Mouse (Mus musculus): Measurements from ENCODE around the gene Trim65. TPM values are rescaled to one million over a fixed set of nuclear protein-coding genes. Genes with fewer than 3 reads are reported as not detected.

Trim65 gene
- polyA plus RNA-seq (2012; rRNA removed) = 9.5 and 9.6 TPM in 2 replicates

DNA sequence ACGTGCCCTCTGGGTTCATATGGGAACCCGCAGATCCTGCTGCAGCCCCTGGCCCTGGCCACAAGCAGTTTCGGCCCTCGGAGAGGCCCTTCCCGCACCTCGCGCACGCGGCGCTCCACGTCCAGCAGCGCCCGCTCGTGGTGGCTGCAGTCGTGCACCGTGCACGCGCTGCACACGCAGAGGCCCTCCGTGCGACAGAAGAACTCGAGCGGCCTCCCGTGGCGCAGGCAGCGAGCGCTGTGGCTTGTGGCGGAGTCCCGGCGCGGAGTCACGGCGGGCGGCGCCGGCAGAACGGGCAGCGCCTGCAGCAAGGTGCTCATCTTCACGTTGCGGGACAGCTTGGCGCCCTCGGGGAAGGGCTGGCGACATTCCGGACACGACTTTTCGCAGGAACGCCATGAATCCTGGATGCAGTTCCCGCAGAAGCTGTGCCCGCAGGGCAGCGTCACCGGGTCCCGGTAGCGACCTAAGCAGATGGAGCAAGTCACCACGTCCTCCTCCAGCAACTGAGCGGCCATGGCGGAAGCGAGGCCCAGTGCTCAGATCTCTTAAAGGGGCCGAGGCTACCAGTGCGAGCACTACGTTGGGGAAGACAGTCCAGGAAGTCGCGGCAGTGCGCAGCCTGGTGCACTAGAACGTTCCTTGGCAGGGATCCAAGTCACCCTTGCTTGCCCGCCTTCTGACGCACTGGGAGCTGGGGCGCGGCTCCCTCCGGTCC is at the start of gene Trim65:
TSS of gene Trim65 (minus strand) at position 641 of the 718 bp plus-strand sequence.
- Histone ChIP-seq H3K27me3 (replicated peaks; ENCODE audit: control insufficient read depth, insufficient read depth, low read length) (no peaks in the 10 kb centered on the region), H3K4me1 (ENCODE audit: control insufficient read depth, insufficient read depth, low read length) (peaks cover 27% of the 10 kb centered on the region), H3K27ac (ENCODE audit: insufficient read depth, low read depth, low read length) (peak within 1 kb of the TSS; percentile 92), H3K36me3 (ENCODE audit: control insufficient read depth, insufficient read depth, low read length) (peaks cover 3% of the 10 kb centered on the region), H3K4me3 (ENCODE audit: insufficient read depth, low read depth, low read length) (peak within 1 kb of the TSS; percentile 71)
- peak; percentile 95 for DNase-seq
- TF ChIP-seq POLR2A (IDR thresholded peaks at IDR 0.05; ENCODE audit: low read depth, low read length) (peak; percentile 82), CTCF (conservative IDR thresholded peaks at IDR 0.05; ENCODE audit: insufficient read depth, insufficient read length, low read depth, low read length) (peak; percentile 91)
- WGBS = under 1% methylated on average over 69 of the region's 69 CpGs

DNA sequence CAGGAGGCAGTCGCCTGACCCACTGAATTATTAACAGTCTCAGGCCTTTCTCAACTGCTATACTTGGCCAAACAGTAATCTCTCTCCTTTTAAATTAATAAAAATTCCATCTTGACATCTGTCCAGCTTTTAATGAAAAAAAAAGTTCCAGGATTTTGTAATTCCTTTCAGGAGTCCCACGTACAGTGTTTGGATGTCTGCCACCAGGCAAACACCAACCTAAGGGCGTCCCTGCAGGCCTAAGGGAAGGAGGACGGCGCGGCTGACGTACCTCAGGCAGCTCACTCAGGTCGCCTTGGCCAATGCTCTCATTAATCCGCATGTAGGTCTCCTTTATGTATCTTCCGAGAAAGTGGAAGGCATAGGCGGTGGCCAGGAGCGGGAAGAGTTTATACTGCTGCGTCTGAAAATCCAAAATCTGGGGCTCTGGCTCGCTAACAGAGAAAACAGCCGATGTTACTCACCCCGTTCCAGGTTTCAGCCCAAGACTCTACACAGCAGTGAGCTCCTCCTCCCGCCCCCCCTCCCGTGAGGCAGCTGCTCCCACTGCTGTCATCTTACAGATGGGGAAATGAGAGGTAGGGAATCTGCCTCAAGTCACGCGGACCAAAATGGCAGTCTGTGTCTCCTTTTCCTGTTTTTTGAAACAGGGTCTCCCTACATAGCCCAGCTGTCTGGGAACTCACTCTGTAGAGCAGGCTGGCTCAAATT is 47.6 kb upstream of the Trim65 start:
- no peak overlapping the region for H3K27ac ChIP-seq (ENCODE audit: insufficient read depth, low read depth, low read length)
- peaks cover 17% of the 10 kb centered on the region; the same call in 1 of the 2 replicates for H3K4me1 ChIP-seq (ENCODE audit: control insufficient read depth, insufficient read depth, low read length)
- H3K27me3 ChIP-seq (replicated peaks; ENCODE audit: control insufficient read depth, insufficient read depth, low read length) = no peaks in the 10 kb centered on the region
- no peak overlapping the region for H3K4me3 ChIP-seq (ENCODE audit: insufficient read depth, low read depth, low read length)
- DNase-seq = peak; percentile 43
- WGBS = 65% methylated on average over 20 of the region's 20 CpGs
- TF ChIP-seq CTCF (conservative IDR thresholded peaks at IDR 0.05; ENCODE audit: insufficient read depth, insufficient read length, low read depth, low read length) = no peak
- TF ChIP-seq POLR2A (IDR thresholded peaks at IDR 0.05; ENCODE audit: low read depth, low read length) = no peak
- peaks cover 27% of the 10 kb centered on the region for H3K36me3 ChIP-seq (ENCODE audit: control insufficient read depth, insufficient read depth, low read length)

DNA sequence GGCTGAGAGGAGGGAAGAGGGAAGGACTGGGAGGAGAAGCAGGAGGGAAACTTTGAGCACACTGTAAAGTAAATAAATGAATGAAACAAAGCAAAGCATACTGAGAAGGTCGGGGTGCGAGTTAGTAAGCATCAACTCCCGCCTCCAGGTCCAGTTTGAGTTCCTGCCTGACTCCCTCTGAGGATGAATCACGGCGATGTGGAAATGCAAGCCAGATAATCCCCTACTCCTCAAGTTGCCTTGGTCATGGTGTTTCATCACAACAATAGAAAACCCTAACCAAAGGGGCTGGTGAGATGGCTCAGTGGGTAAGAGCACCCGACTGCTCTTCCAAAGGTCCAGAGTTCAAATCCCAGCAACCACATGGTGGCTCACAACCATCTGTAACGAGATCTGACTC is 45.1 kb upstream of the Trim65 start:
- no peak for TF ChIP-seq CTCF (conservative IDR thresholded peaks at IDR 0.05; ENCODE audit: insufficient read depth, insufficient read length, low read depth, low read length)
- no peak for TF ChIP-seq POLR2A (IDR thresholded peaks at IDR 0.05; ENCODE audit: low read depth, low read length)
- WGBS = 71% methylated on average over 7 of the region's 7 CpGs
- Histone ChIP-seq H3K36me3 (ENCODE audit: control insufficient read depth, insufficient read depth, low read length) (peaks cover 31% of the 10 kb centered on the region), H3K4me1 (ENCODE audit: control insufficient read depth, insufficient read depth, low read length) (peaks cover 31% of the 10 kb centered on the region; the same call in 1 of the 2 replicates), H3K4me3 (ENCODE audit: insufficient read depth, low read depth, low read length) (no peak overlapping the region), H3K27me3 (replicated peaks; ENCODE audit: control insufficient read depth, insufficient read depth, low read length) (no peaks in the 10 kb centered on the region), H3K27ac (ENCODE audit: insufficient read depth, low read depth, low read length) (no peak overlapping the region; the same call in 1 of the 2 replicates)
- no peak for DNase-seq

GRCm38 (mm10) chr11:116174775-116175448 is 44.0 kb upstream of the Trim65 start:
- peaks cover 36% of the 10 kb centered on the region; the same call in 1 of the 2 replicates for H3K4me1 ChIP-seq (ENCODE audit: control insufficient read depth, insufficient read depth, low read length)
- DNase-seq = peak; percentile 89
- H3K36me3 ChIP-seq (ENCODE audit: control insufficient read depth, insufficient read depth, low read length) = peaks cover 28% of the 10 kb centered on the region
- H3K27ac ChIP-seq (ENCODE audit: insufficient read depth, low read depth, low read length) = peak overlapping the region; percentile 89
- 38% methylated on average over 22 of the region's 22 CpGs for WGBS
- H3K27me3 ChIP-seq (replicated peaks; ENCODE audit: control insufficient read depth, insufficient read depth, low read length) = no peaks in the 10 kb centered on the region
- TF ChIP-seq POLR2A (IDR thresholded peaks at IDR 0.05; ENCODE audit: low read depth, low read length) (no peak), CTCF (conservative IDR thresholded peaks at IDR 0.05; ENCODE audit: insufficient read depth, insufficient read length, low read depth, low read length) (0 out of 2 replicates have a peak, but pooled peaks have one; percentile 0)
- H3K4me3 ChIP-seq (ENCODE audit: insufficient read depth, low read depth, low read length) = no peak overlapping the region

DNA sequence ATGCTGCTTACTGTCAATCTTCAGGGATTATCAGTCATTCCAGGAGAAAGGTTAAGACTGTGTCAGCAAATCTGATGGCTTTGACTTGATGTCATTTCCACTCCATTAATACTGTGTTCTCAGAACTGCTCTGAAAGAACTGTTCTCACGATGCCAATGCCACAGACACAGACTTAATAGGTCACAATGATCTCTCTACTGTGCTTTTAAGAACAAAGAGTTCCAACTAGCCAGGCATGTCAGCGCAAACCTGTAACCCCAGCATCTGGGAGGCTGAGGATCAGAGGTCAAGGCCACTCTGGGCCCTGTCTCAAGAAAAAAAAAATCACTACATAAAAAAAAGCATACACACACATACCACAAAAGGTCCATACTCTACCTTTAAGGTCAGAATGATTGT is 41.0 kb upstream of the Trim65 start:
- H3K27me3 ChIP-seq (replicated peaks; ENCODE audit: control insufficient read depth, insufficient read depth, low read length) = no peaks in the 10 kb centered on the region
- WGBS = 51% methylated on average over 2 of the region's 2 CpGs

DNA sequence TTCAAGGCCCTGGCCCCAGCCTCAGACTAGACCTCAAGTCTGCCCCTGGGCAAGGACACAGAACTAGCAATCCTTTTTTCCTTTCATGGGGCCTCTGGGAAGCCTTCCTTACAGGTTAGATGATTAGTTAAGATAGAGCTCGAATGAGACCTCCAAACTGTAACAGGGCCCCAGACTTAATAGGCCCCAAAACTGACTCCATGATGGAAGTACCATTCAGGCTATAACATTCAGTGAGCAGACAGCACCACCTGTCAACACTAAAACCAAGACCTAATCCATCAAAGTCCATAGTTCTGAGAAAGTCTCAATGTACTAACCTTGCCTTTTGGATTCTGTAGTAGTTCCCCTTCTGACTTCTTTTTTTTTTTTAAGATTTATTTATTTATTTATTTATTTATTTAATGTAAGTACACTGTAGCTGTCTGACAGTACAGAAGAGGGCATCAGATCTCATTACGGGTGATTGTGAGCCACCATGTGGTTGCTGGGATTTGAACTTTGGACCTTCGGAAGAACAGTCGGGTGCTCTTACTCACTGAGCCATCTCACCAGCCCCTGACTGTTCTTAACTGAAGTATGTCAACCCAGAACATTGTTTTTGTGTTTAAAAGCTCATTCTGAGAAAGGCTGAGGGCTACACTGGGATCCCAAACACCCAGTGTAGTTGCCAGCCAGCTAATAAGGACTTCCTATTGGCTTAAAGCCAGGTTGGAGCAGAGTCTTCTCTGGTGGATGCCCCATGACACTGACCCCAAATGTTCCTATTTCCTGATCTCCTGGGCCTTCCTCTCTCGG is 39.3 kb upstream of the Trim65 start:
- no peak for TF ChIP-seq POLR2A (IDR thresholded peaks at IDR 0.05; ENCODE audit: low read depth, low read length)
- TF ChIP-seq CTCF (conservative IDR thresholded peaks at IDR 0.05; ENCODE audit: insufficient read depth, insufficient read length, low read depth, low read length) = no peak
- peak; percentile 85 for DNase-seq
- Histone ChIP-seq H3K4me1 (ENCODE audit: control insufficient read depth, insufficient read depth, low read length) (peaks cover 24% of the 10 kb centered on the region; the same call in 1 of the 2 replicates), H3K27ac (ENCODE audit: insufficient read depth, low read depth, low read length) (peak overlapping the region; percentile 78), H3K27me3 (replicated peaks; ENCODE audit: control insufficient read depth, insufficient read depth, low read length) (no peaks in the 10 kb centered on the region), H3K4me3 (ENCODE audit: insufficient read depth, low read depth, low read length) (no peak overlapping the region), H3K36me3 (ENCODE audit: control insufficient read depth, insufficient read depth, low read length) (peaks cover 11% of the 10 kb centered on the region)
- WGBS = 54% methylated on average over 5 of the region's 5 CpGs

More for the DNA sequence above, 41.0 kb upstream of the Trim65 start:
- H3K27ac ChIP-seq (ENCODE audit: insufficient read depth, low read depth, low read length) = peak overlapping the region; percentile 76
- TF ChIP-seq POLR2A (IDR thresholded peaks at IDR 0.05; ENCODE audit: low read depth, low read length) = no peak
- TF ChIP-seq CTCF (conservative IDR thresholded peaks at IDR 0.05; ENCODE audit: insufficient read depth, insufficient read length, low read depth, low read length) = no peak
- peaks cover 33% of the 10 kb centered on the region; the same call in 1 of the 2 replicates for H3K4me1 ChIP-seq (ENCODE audit: control insufficient read depth, insufficient read depth, low read length)
- peaks cover 15% of the 10 kb centered on the region for H3K36me3 ChIP-seq (ENCODE audit: control insufficient read depth, insufficient read depth, low read length)
- peak; percentile 82 for DNase-seq
- H3K4me3 ChIP-seq (ENCODE audit: insufficient read depth, low read depth, low read length) = no peak overlapping the region
